Mouse (Mus musculus): ENCODE data around the gene Rin2. TPM values are rescaled to one million over a fixed set of nuclear protein-coding genes. Genes with fewer than 3 reads are reported as not detected.

Rin2 gene
- 13.4 TPM for polyA plus RNA-seq (2014; fragmentation: Illumina TruSeq; extraction: RNeasy Lipid Tissue Mini Kit (QIAGEN cat#74804); ENCODE audit: low read depth, low replicate concordance)

GRCm38 (mm10) chr2:145675142-145675755 lies at the start of gene Rin2:
TSS of gene Rin2 (plus strand) at chr2:145675215.

GRCm38 (mm10) chr2:145901861-145902260 lies 226.8 kb downstream of the Rin2 start, which contains the start of gene Naa20:
TSS of gene Naa20 (plus strand) at chr2:145902099.

GRCm38 (mm10) chr2:145934339-145935231 lies 259.6 kb downstream of the Rin2 start, which contains the start of the genes Cfap61 and Crnkl1:
TSS of gene Cfap61 (plus strand) at chr2:145934784.
TSS of gene Crnkl1 (minus strand) at chr2:145935014.

Other genes starting within 250 kb of the Rin2 start
- 42.6 TPM for gene Naa20, start 226.9 kb downstream of the Rin2 start, polyA plus RNA-seq (2014; fragmentation: Illumina TruSeq; extraction: RNeasy Lipid Tissue Mini Kit (QIAGEN cat#74804); ENCODE audit: low read depth, low replicate concordance)

Measured in liver, adult 10 weeks (tissue).